In the genomic region with DNA sequence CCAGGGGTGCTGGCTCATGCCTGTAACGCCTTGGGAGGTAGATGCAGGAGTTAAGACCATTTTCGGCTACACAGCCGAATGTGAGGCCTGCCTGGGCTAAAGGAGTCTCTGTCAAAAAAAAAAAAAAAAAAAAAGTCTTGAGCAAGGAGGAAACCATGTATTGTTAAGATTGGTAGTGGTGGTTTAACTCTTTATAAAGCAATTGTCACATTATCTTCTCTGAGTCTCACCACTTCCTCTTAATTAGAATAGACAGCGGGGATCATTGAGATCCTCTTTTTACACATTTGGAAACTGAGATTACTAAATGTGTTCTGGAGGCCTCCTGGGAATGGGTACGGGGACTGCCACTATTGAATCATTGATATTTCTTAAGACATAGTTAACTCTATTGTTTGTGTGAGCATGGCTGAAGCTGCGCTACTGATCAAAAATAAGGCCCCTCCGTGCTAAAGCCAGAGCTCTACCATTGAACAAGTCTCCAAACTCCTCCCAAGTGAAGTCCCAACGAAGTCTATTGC, we compare ENCODE assay signal across 8 mouse cellular contexts. TPM values are rescaled to one million over a fixed set of nuclear protein-coding genes. Genes with fewer than 3 reads are reported as not detected.
A peak's percentile ranks its signal among the peaks of the same experiment; 100 is the strongest.
DNase-seq lines count a peak whose midpoint lies in the region; ATAC-seq and TF ChIP-seq lines count a peak whose summit lies in the region.
"Had no signal": no experiment of that assay in that cellular context is flagged by ENCODE, and none has a peak within 500 bp of the region (broad histone marks: within the 10 kb centered on the region; RNA-seq: fewer than 3 reads in every experiment).

No protein-coding gene starts in this region.

- H3K4me3 ChIP-seq in kidney, adult 2 months (ENCODE audit: insufficient read depth, low read depth, low read length) = no peak overlapping the region
- no peak overlapping the region for H3K4me3 ChIP-seq in G1E (ENCODE audit: low read depth, low read length)
- H3K4me3 ChIP-seq in embryonic facial prominence, embryonic 15.5 days (replicated peaks) = no peak overlapping the region
- H3K4me3 ChIP-seq in neural tube, embryonic 13.5 days = no peak overlapping the region

- peak overlapping the region; percentile 53; the same call in 1 of the 2 replicates for H3K27ac ChIP-seq in kidney, adult 2 months (ENCODE audit: insufficient read depth, low read depth, low read length)
- 0 out of 2 replicates have a peak overlapping the region, but pooled peaks have one; percentile 96 for H3K27ac ChIP-seq in embryonic facial prominence, embryonic 15.5 days (replicated peaks)
- H3K27ac ChIP-seq in neural tube, embryonic 13.5 days (replicated peaks) = peak overlapping the region; percentile 42; the same call in 1 of the 2 replicates
- H3K27ac ChIP-seq: limb, embryonic 13.5 days had no signal

- no peak for TF ChIP-seq CTCF in kidney, adult 2 months (conservative IDR thresholded peaks at IDR 0.05; ENCODE audit: insufficient read depth, insufficient read length, low read depth, low read length)
- no peak for TF ChIP-seq CTCF in G1E (IDR thresholded peaks at IDR 0.05; ENCODE audit: low read depth, low read length)

- ATAC-seq in G1E (ENCODE audit: extremely low read depth, insufficient number of reproducible peaks, low FRiP score, poor library complexity, severe bottlenecking) = peak; percentile 46; the same call in 1 of the 2 replicates
- ATAC-seq in embryonic facial prominence, embryonic 15.5 days (ENCODE audit: insufficient number of reproducible peaks, low FRiP score, low TSS enrichment, low read depth) = no peak
- no peak for ATAC-seq in neural tube, embryonic 13.5 days (ENCODE audit: low read depth)

- H3K9me3 ChIP-seq in G1E (replicated peaks) = no peaks in the 10 kb centered on the region
- H3K9me3 ChIP-seq in embryonic facial prominence, embryonic 15.5 days (replicated peaks) = no peaks in the 10 kb centered on the region
- no peaks in the 10 kb centered on the region for H3K9me3 ChIP-seq in neural tube, embryonic 13.5 days
- H3K9me3 ChIP-seq: limb, embryonic 13.5 days had no signal

- H3K4me1 ChIP-seq in kidney, adult 2 months (ENCODE audit: control insufficient read depth, insufficient read depth, low read length) = no peaks in the 10 kb centered on the region
- H3K4me1 ChIP-seq in G1E (ENCODE audit: insufficient read depth, low read depth, low read length) = peaks cover 39% of the 10 kb centered on the region
- H3K4me1 ChIP-seq in embryonic facial prominence, embryonic 15.5 days = peaks cover 13% of the 10 kb centered on the region; the same call in 1 of the 2 replicates
- peaks cover 26% of the 10 kb centered on the region for H3K4me1 ChIP-seq in neural tube, embryonic 13.5 days (replicated peaks)

- no peak overlapping the region for H3K9ac ChIP-seq in embryonic facial prominence, embryonic 15.5 days
- H3K9ac ChIP-seq in neural tube, embryonic 13.5 days = no peak overlapping the region

- TF ChIP-seq POLR2A in kidney, adult 2 months (IDR thresholded peaks at IDR 0.05; ENCODE audit: low read depth, low read length) = no peak

- DNase-seq in kidney, adult 2 months = no peak
- DNase-seq in kidney, adult 11 months = no peak
- DNase-seq in G1E (ENCODE audit: low spot score) = peak; percentile 30
- DNase-seq in adrenal gland, adult 18-20 months (ENCODE audit: low spot score in 2 of 2) = no peak
- DNase-seq in retina, postnatal 1 day = no peak

- no peak overlapping the region for H3K4me2 ChIP-seq in embryonic facial prominence, embryonic 15.5 days (replicated peaks)
- H3K4me2 ChIP-seq in neural tube, embryonic 13.5 days = no peak overlapping the region

- WGBS in kidney, adult 2 months = 78% methylated on average over 8 of the region's 8 CpGs
- WGBS in embryonic facial prominence, embryonic 15.5 days = 80% methylated on average over 8 of the region's 8 CpGs
- WGBS in neural tube, embryonic 13.5 days = 76% methylated on average over 8 of the region's 8 CpGs

- no peaks in the 10 kb centered on the region for H3K27me3 ChIP-seq in kidney, adult 2 months (replicated peaks; ENCODE audit: control insufficient read depth, insufficient read depth, low read length)
- peaks cover 7% of the 10 kb centered on the region; the same call in 1 of the 2 replicates for H3K27me3 ChIP-seq in G1E (ENCODE audit: insufficient read depth, low read length)
- no peaks in the 10 kb centered on the region for H3K27me3 ChIP-seq in embryonic facial prominence, embryonic 15.5 days
- no peaks in the 10 kb centered on the region for H3K27me3 ChIP-seq in neural tube, embryonic 13.5 days
- H3K27me3 ChIP-seq: limb, embryonic 13.5 days had no signal

- H3K36me3 ChIP-seq in kidney, adult 2 months (ENCODE audit: control insufficient read depth, insufficient read depth, low read length) = no peaks in the 10 kb centered on the region; the same call in 1 of the 2 replicates
- H3K36me3 ChIP-seq in G1E (replicated peaks) = no peaks in the 10 kb centered on the region
- no peaks in the 10 kb centered on the region for H3K36me3 ChIP-seq in embryonic facial prominence, embryonic 15.5 days
- H3K36me3 ChIP-seq in neural tube, embryonic 13.5 days = no peaks in the 10 kb centered on the region
- H3K36me3 ChIP-seq: limb, embryonic 13.5 days had no signal

RNA-seq across cellular contexts. Expression of a gene that starts 0.8 kb away (rescaled TPM):
- 98.1 and 123 TPM in 2 replicates for polyA plus RNA-seq in kidney, adult 2 months (2012; rRNA removed)
- total RNA-seq in G1E (2014; fragmentation: Nextera tagmentation) (12.3 and 19.4 TPM in 2 replicates), G1E (2017) (1.5 and 2.1 TPM in 2 replicates)
- 3.4 and 3.5 TPM in 2 replicates for polyA plus RNA-seq in G1E (2012)
- 68.1 and 71.6 TPM in 2 replicates for polyA plus RNA-seq in embryonic facial prominence, embryonic 15.5 days (2015; fragmentation: Nextera tagmentation; extraction: Ambion mirVana)
- 49.3 and 52.7 TPM in 2 replicates for polyA plus RNA-seq in neural tube, embryonic 13.5 days (2015; fragmentation: Nextera tagmentation; extraction: Ambion mirVana)
- 100 to 1,000 TPM; 193 to 238 TPM for total RNA-seq in adrenal gland, adult 18-20 months (2021)

Comparison
In these comparisons a context has a peak if more than half of its experiments do, and no peak if none do; other contexts are left out.
1. H3K27ac ChIP-seq: peak in every context shown above with its lines; median percentile 96 in embryonic facial prominence, embryonic 15.5 days; 53 in kidney, adult 2 months; 42 in neural tube, embryonic 13.5 days.
2. RNA of a gene that starts 0.8 kb away (polyA plus RNA-seq): 98.1 to 123 TPM in kidney, adult 2 months, 68.1 to 71.6 TPM in embryonic facial prominence, embryonic 15.5 days and 49.3 to 52.7 TPM in neural tube, embryonic 13.5 days; 3.4 to 3.5 TPM in G1E; every median in the first group is over 10 times any median in the second.